Mouse (Mus musculus): ENCODE measurements around the gene Cpd. TPM values are rescaled to one million over a fixed set of nuclear protein-coding genes. Genes with fewer than 3 reads are reported as not detected.

The Cpd gene
- polyA plus RNA-seq, 1 experiment from 2014 or later = 12.5 TPM

GRCm38 (mm10) chr11:76845275-76845980 lies 1.4 kb downstream of the Cpd start:
- WGBS = 47% methylated on average over 15 of the region's 15 CpGs

GRCm38 (mm10) chr11:76838573-76838972 lies 8.2 kb downstream of the Cpd start:
- no peak overlapping the region for H3K27ac ChIP-seq
- 86% methylated on average over 4 of the region's 4 CpGs for WGBS
- H3K9me3 ChIP-seq = no peaks in the 10 kb centered on the region
- no peak overlapping the region for H3K9ac ChIP-seq
- peaks cover 6% of the 10 kb centered on the region for H3K4me1 ChIP-seq
- H3K4me2 ChIP-seq (replicated peaks) = no peak overlapping the region
- 0 out of 2 replicates have a peak, but pooled peaks cover 3% of the 10 kb centered on the region for H3K36me3 ChIP-seq
- H3K27me3 ChIP-seq (replicated peaks) = no peaks in the 10 kb centered on the region
- no peak overlapping the region for H3K4me3 ChIP-seq
- ATAC-seq (ENCODE audit: low FRiP score, low read depth) = no peak

More at GRCm38 (mm10) chr11:76845275-76845980, 1.4 kb downstream of the Cpd start:
- Histone ChIP-seq H3K27ac (no peak overlapping the region), H3K36me3 (no peaks in the 10 kb centered on the region), H3K9ac (peak overlapping the region; percentile 94), H3K27me3 (replicated peaks) (no peaks in the 10 kb centered on the region), H3K4me1 (peaks cover 30% of the 10 kb centered on the region), H3K4me3 (peak overlapping the region; percentile 94), H3K4me2 (replicated peaks) (peak overlapping the region; percentile 98), H3K9me3 (no peaks in the 10 kb centered on the region)
- ATAC-seq (ENCODE audit: low FRiP score, low read depth) = no peak

GRCm38 (mm10) chr11:76836317-76836716 lies 10.5 kb downstream of the Cpd start:
- ATAC-seq (ENCODE audit: low FRiP score, low read depth) = no peak
- WGBS = 78% methylated on average over 6 of the region's 6 CpGs
- Histone ChIP-seq H3K4me2 (replicated peaks) (no peak overlapping the region), H3K27ac (no peak overlapping the region), H3K9ac (no peak overlapping the region), H3K9me3 (no peaks in the 10 kb centered on the region), H3K4me1 (no peaks in the 10 kb centered on the region), H3K27me3 (replicated peaks) (no peaks in the 10 kb centered on the region), H3K4me3 (no peak overlapping the region), H3K36me3 (0 out of 2 replicates have a peak, but pooled peaks cover 3% of the 10 kb centered on the region)

GRCm38 (mm10) chr11:76835868-76836267 lies 10.9 kb downstream of the Cpd start:
- no peak overlapping the region for H3K4me2 ChIP-seq (replicated peaks)
- H3K9ac ChIP-seq = no peak overlapping the region
- H3K27me3 ChIP-seq (replicated peaks) = no peaks in the 10 kb centered on the region
- ATAC-seq (ENCODE audit: low FRiP score, low read depth) = no peak
- H3K4me3 ChIP-seq = no peak overlapping the region
- 0 out of 2 replicates have a peak, but pooled peaks cover 3% of the 10 kb centered on the region for H3K36me3 ChIP-seq
- no peaks in the 10 kb centered on the region for H3K4me1 ChIP-seq
- WGBS = 92% methylated on average over 5 of the region's 5 CpGs
- H3K9me3 ChIP-seq = no peaks in the 10 kb centered on the region
- no peak overlapping the region for H3K27ac ChIP-seq

GRCm38 (mm10) chr11:76834665-76835064 lies 12.2 kb downstream of the Cpd start:
- H3K27ac ChIP-seq = no peak overlapping the region
- H3K36me3 ChIP-seq = 0 out of 2 replicates have a peak, but pooled peaks cover 3% of the 10 kb centered on the region
- H3K4me1 ChIP-seq = no peaks in the 10 kb centered on the region
- ATAC-seq (ENCODE audit: low FRiP score, low read depth) = no peak
- no peak overlapping the region for H3K4me2 ChIP-seq (replicated peaks)
- no peak overlapping the region for H3K4me3 ChIP-seq
- H3K27me3 ChIP-seq (replicated peaks) = no peaks in the 10 kb centered on the region
- 94% methylated on average over 1 of the region's 1 CpGs for WGBS
- H3K9me3 ChIP-seq = no peaks in the 10 kb centered on the region
- no peak overlapping the region for H3K9ac ChIP-seq

- H3K4me2 ChIP-seq (replicated peaks) = no peak overlapping the region
- no peaks in the 10 kb centered on the region for H3K27me3 ChIP-seq (replicated peaks)
- no peak overlapping the region for H3K27ac ChIP-seq
- no peak overlapping the region for H3K4me3 ChIP-seq
- no peak overlapping the region for H3K9ac ChIP-seq
- WGBS = 89% methylated on average over 9 of the region's 9 CpGs
- no peak for ATAC-seq (ENCODE audit: low FRiP score, low read depth)
- H3K9me3 ChIP-seq = no peaks in the 10 kb centered on the region
- no peaks in the 10 kb centered on the region for H3K36me3 ChIP-seq
- no peaks in the 10 kb centered on the region for H3K4me1 ChIP-seq
Observed at GRCm38 (mm10) chr11:76824885-76825265, 21.9 kb downstream of the Cpd start.

GRCm38 (mm10) chr11:76824238-76824884 lies 22.5 kb downstream of the Cpd start:
- Histone ChIP-seq H3K9me3 (no peaks in the 10 kb centered on the region), H3K4me2 (replicated peaks) (no peak overlapping the region), H3K27ac (no peak overlapping the region), H3K4me1 (no peaks in the 10 kb centered on the region), H3K4me3 (no peak overlapping the region), H3K36me3 (no peaks in the 10 kb centered on the region), H3K9ac (no peak overlapping the region), H3K27me3 (replicated peaks) (no peaks in the 10 kb centered on the region)
- 89% methylated on average over 7 of the region's 7 CpGs for WGBS
- ATAC-seq (ENCODE audit: low FRiP score, low read depth) = no peak

GRCm38 (mm10) chr11:76823641-76824040 lies 23.2 kb downstream of the Cpd start:
- 88% methylated on average over 3 of the region's 3 CpGs for WGBS
- Histone ChIP-seq H3K9ac (no peak overlapping the region), H3K36me3 (no peaks in the 10 kb centered on the region), H3K4me3 (no peak overlapping the region), H3K27ac (no peak overlapping the region), H3K4me2 (replicated peaks) (no peak overlapping the region), H3K27me3 (replicated peaks) (no peaks in the 10 kb centered on the region), H3K4me1 (no peaks in the 10 kb centered on the region), H3K9me3 (no peaks in the 10 kb centered on the region)
- no peak for ATAC-seq (ENCODE audit: low FRiP score, low read depth)

- Histone ChIP-seq H3K27ac (no peak overlapping the region), H3K9me3 (no peaks in the 10 kb centered on the region), H3K9ac (no peak overlapping the region), H3K4me1 (no peaks in the 10 kb centered on the region), H3K4me2 (replicated peaks) (no peak overlapping the region), H3K36me3 (no peaks in the 10 kb centered on the region), H3K27me3 (replicated peaks) (no peaks in the 10 kb centered on the region), H3K4me3 (no peak overlapping the region)
- 86% methylated on average over 3 of the region's 3 CpGs for WGBS
- ATAC-seq (ENCODE audit: low FRiP score, low read depth) = no peak
Observed at GRCm38 (mm10) chr11:76821353-76821752, 25.5 kb downstream of the Cpd start.

- no peak for ATAC-seq (ENCODE audit: low FRiP score, low read depth)
- H3K27me3 ChIP-seq (replicated peaks) = no peaks in the 10 kb centered on the region
- no peak overlapping the region for H3K27ac ChIP-seq
- H3K4me2 ChIP-seq (replicated peaks) = no peak overlapping the region
- H3K9ac ChIP-seq = no peak overlapping the region
- no peaks in the 10 kb centered on the region for H3K9me3 ChIP-seq
- WGBS = 86% methylated on average over 3 of the region's 3 CpGs
- H3K36me3 ChIP-seq = no peaks in the 10 kb centered on the region
- H3K4me3 ChIP-seq = no peak overlapping the region
- no peaks in the 10 kb centered on the region for H3K4me1 ChIP-seq
Observed at GRCm38 (mm10) chr11:76817664-76818063, 29.2 kb downstream of the Cpd start.

- Histone ChIP-seq H3K9ac (no peak overlapping the region), H3K4me2 (replicated peaks) (no peak overlapping the region), H3K4me3 (no peak overlapping the region), H3K27me3 (replicated peaks) (no peaks in the 10 kb centered on the region), H3K9me3 (no peaks in the 10 kb centered on the region), H3K36me3 (peaks cover 16% of the 10 kb centered on the region; the same call in 1 of the 2 replicates), H3K4me1 (no peaks in the 10 kb centered on the region), H3K27ac (no peak overlapping the region)
- 85% methylated on average over 9 of the region's 9 CpGs for WGBS
- ATAC-seq (ENCODE audit: low FRiP score, low read depth) = no peak
Observed at GRCm38 (mm10) chr11:76810706-76811495, 35.9 kb downstream of the Cpd start.

GRCm38 (mm10) chr11:76809450-76809849 lies 37.4 kb downstream of the Cpd start:
- peaks cover 24% of the 10 kb centered on the region; the same call in 1 of the 2 replicates for H3K36me3 ChIP-seq
- 67% methylated on average over 3 of the region's 3 CpGs for WGBS

More at GRCm38 (mm10) chr11:76809450-76809849, 37.4 kb downstream of the Cpd start:
- no peak overlapping the region for H3K4me3 ChIP-seq
- H3K27ac ChIP-seq = no peak overlapping the region
- no peaks in the 10 kb centered on the region for H3K9me3 ChIP-seq
- ATAC-seq (ENCODE audit: low FRiP score, low read depth) = no peak
- no peak overlapping the region for H3K4me2 ChIP-seq (replicated peaks)
- H3K9ac ChIP-seq = no peak overlapping the region
- no peaks in the 10 kb centered on the region for H3K4me1 ChIP-seq
- H3K27me3 ChIP-seq (replicated peaks) = no peaks in the 10 kb centered on the region

Data from neural tube, embryonic 12.5 days (tissue).